Mouse (Mus musculus) cerebellum, adult 18-20 months (tissue): ENCODE measurements at regions not wholly inside any gene's neighbourhood (a gene's known extent, or its start where the extent isn't known, plus 50 kb on each side); places are given as distances from the start of the nearest gene placed in this dataset.
"Not testable (repeated sequence)": the region's sequence is repeated elsewhere in the genome, so short reads cannot be mapped to it uniquely, and the experiment has no call there.

Source experiments
- DNase-seq, 2 experiments: peaks; one replicate each; pipeline ENCODE4 v3.0.0; 2021

GRCm38 (mm10) chr10:19494461-19495105 lies 97.2 kb upstream of the Ifngr1 start:
- DNase-seq: no peak

- DNase-seq: no peak
Observed at GRCm38 (mm10) chr10:19498112-19498511, 93.6 kb upstream of the Ifngr1 start.

- DNase-seq: no peak
Observed at GRCm38 (mm10) chr10:19502874-19503273, 88.9 kb upstream of the Ifngr1 start.

- no peak for DNase-seq
Observed at GRCm38 (mm10) chr10:19503846-19504765, 87.6 kb upstream of the Ifngr1 start.

GRCm38 (mm10) chr10:19505174-19505573 lies 86.6 kb upstream of the Ifngr1 start:
- DNase-seq: no peak

GRCm38 (mm10) chr10:19505979-19506378 lies 85.8 kb upstream of the Ifngr1 start:
- no peak for DNase-seq

GRCm38 (mm10) chr10:19506434-19506833 lies 85.3 kb upstream of the Ifngr1 start:
- no peak for DNase-seq

GRCm38 (mm10) chr10:19508221-19508745 lies 83.5 kb upstream of the Ifngr1 start:
- no peak for DNase-seq

- DNase-seq: no peak
Observed at GRCm38 (mm10) chr10:19510047-19510446, 81.7 kb upstream of the Ifngr1 start.

GRCm38 (mm10) chr10:19514366-19514765 lies 77.4 kb upstream of the Ifngr1 start:
- DNase-seq: not testable (repeated sequence)

GRCm38 (mm10) chr10:19514837-19515236 lies 76.9 kb upstream of the Ifngr1 start:
- DNase-seq: no peak

- DNase-seq: no peak
Observed at GRCm38 (mm10) chr10:19516011-19516410, 75.7 kb upstream of the Ifngr1 start.

- DNase-seq: no peak
Observed at GRCm38 (mm10) chr10:19517093-19517492, 74.7 kb upstream of the Ifngr1 start.

GRCm38 (mm10) chr10:19518763-19519162 lies 73.0 kb upstream of the Ifngr1 start:
- DNase-seq: peak in 1 of 2 experiments; percentile 9

GRCm38 (mm10) chr10:19522198-19522597 lies 69.6 kb upstream of the Ifngr1 start:
- no peak for DNase-seq

- no peak for DNase-seq
Observed at GRCm38 (mm10) chr10:19525939-19526338, 65.8 kb upstream of the Ifngr1 start.

GRCm38 (mm10) chr10:19526353-19526752 lies 65.4 kb upstream of the Ifngr1 start:
- DNase-seq: no peak

GRCm38 (mm10) chr10:19529655-19530054 lies 62.1 kb upstream of the Ifngr1 start:
- no peak for DNase-seq

GRCm38 (mm10) chr10:19530056-19530455 lies 61.7 kb upstream of the Ifngr1 start:
- DNase-seq: no peak

- no peak for DNase-seq
Observed at GRCm38 (mm10) chr10:19531452-19531851, 60.3 kb upstream of the Ifngr1 start.

GRCm38 (mm10) chr10:19532790-19533189 lies 59.0 kb upstream of the Ifngr1 start:
- no peak for DNase-seq

GRCm38 (mm10) chr10:19533846-19534245 lies 57.9 kb upstream of the Ifngr1 start:
- no peak for DNase-seq
